Mouse (Mus musculus) ES-E14 (cell line): ENCODE data around the gene Rpl23. TPM values are rescaled to one million over a fixed set of nuclear protein-coding genes. Genes with fewer than 3 reads are reported as not detected.

ENCODE experiments used
- DNase-seq: peaks from one replicate; pipeline ENCODE4 v3.0.0-alpha.2; 2013; ENCODE audit warnings: low read depth, low spot score
- H3K27ac ChIP-seq: 2 replicates; pipeline ENCODE4 v1.5.1; 2012; ENCODE audit warnings: low read depth, mild to moderate bottlenecking, low read length, moderate library complexity, mixed read lengths; ENCODE audit not compliant: poor library complexity, insufficient read depth, severe bottlenecking
- H3K36me3 ChIP-seq: 2 replicates; pipeline ENCODE4 v1.6.1; 2012; ENCODE audit warnings: mild to moderate bottlenecking, low read length, moderate library complexity, mixed read lengths; ENCODE audit not compliant: control insufficient read depth, poor library complexity, insufficient read depth, severe bottlenecking
- H3K4me1 ChIP-seq, 2 experiments: fragments of 150-350 bp in 1 of 2; sonication (generic) in 1 of 2; 2 replicates each; pipeline ENCODE4 v1.6.1; 2012; ENCODE audit warnings: low read length in 2 of 2, mild to moderate bottlenecking in 1 of 2, mixed read lengths in 1 of 2; ENCODE audit not compliant: control insufficient read depth in 2 of 2, insufficient read depth in 2 of 2, poor library complexity in 1 of 2
- H3K4me3 ChIP-seq, 2 experiments: fragments of 150-350 bp in 1 of 2; sonication (generic) in 1 of 2; 2 replicates each; pipeline ENCODE4 v1.5.1; 2012; ENCODE audit warnings: low read length in 2 of 2, low read depth in 1 of 2, mild to moderate bottlenecking in 1 of 2, mixed read lengths in 1 of 2; ENCODE audit not compliant: insufficient read depth in 1 of 2, poor library complexity in 1 of 2, severe bottlenecking in 1 of 2
- H3K9ac ChIP-seq: 2 replicates; pipeline ENCODE4 v1.6.1; 2012; ENCODE audit warnings: low read depth, mild to moderate bottlenecking, low read length, mixed read lengths; ENCODE audit not compliant: poor library complexity, insufficient read depth, severe bottlenecking
- H3K9me3 ChIP-seq: fragments of 150-350 bp; sonication (generic); 2 replicates; pipeline ENCODE4 v1.6.1; 2012; ENCODE audit warnings: low read depth, mild to moderate bottlenecking, low read length; ENCODE audit not compliant: control insufficient read depth, insufficient read depth
- CHD2 ChIP-seq: IDR thresholded peaks from 2 replicates; pipeline ENCODE4 v1.6.1; 2014; ENCODE audit warnings: mild to moderate bottlenecking, low read depth, low read length, inconsistent platforms
- HCFC1 ChIP-seq: IDR thresholded peaks from 2 replicates; pipeline ENCODE4 v1.6.1; 2012; ENCODE audit warnings: low read length, inconsistent platforms, borderline replicate concordance; ENCODE audit not compliant: insufficient read depth
- MAFK ChIP-seq: IDR thresholded peaks from 2 replicates; pipeline ENCODE4 v1.6.1; 2014; ENCODE audit warnings: mild to moderate bottlenecking, low read depth, low read length, inconsistent platforms; ENCODE audit not compliant: insufficient read depth
- ZC3H11A ChIP-seq: IDR thresholded peaks from 2 replicates; pipeline ENCODE4 v1.6.1; 2012; ENCODE audit warnings: low read depth, mild to moderate bottlenecking, inconsistent platforms, low read length, borderline replicate concordance
- ZNF384 ChIP-seq: IDR thresholded peaks from 2 replicates; pipeline ENCODE4 v1.6.1; 2012; ENCODE audit warnings: low read depth, low read length, inconsistent platforms
- in situ Hi-C, 2 experiments: fragments of 600-800 bp; cut with MboI; formaldehyde crosslinking; loops; one replicate each; pipeline ENCODE4 v1.15.1; 2025; ENCODE audit warnings: low sequenced_read_pairs in 2 of 2, inconsistent platforms in 1 of 2; ENCODE audit not compliant: unreplicated experiment in 2 of 2
- total RNA-seq: library from RNA; depleted of rRNA; stranded (reverse); fragments of 300-350 nt; gene quantifications from 2 replicates; pipeline ENCODE4 v1.2.3, GENCODE M21; 2012

The Rpl23 gene
- total RNA-seq, 1 experiment = 1,430 TPM

- in situ Hi-C loops = no loop called here
- Histone ChIP-seq H3K9ac (no peak overlapping the region), H3K27ac (no peak overlapping the region), H3K4me3 (no peak overlapping the region), H3K4me1 (peaks cover 6 to 30% of the 10 kb centered on the region in 2 experiments; a peak in 3 of 4 replicates), H3K36me3 (peaks cover 50% of the 10 kb centered on the region), H3K9me3 (no peaks in the 10 kb centered on the region)
- DNase-seq = no peak
- TF ChIP-seq HCFC1 (no peak), MAFK (no peak), ZC3H11A (no peak), CHD2 (no peak), ZNF384 (no peak)
Measured at GRCm38 (mm10) chr11:97824895-97825294, 42.7 kb upstream of the Rpl23 start.

- Histone ChIP-seq H3K4me1 (peaks cover 11 to 28% of the 10 kb centered on the region in 2 experiments), H3K27ac (no peak overlapping the region), H3K9ac (no peak overlapping the region), H3K9me3 (no peaks in the 10 kb centered on the region), H3K36me3 (peaks cover 51% of the 10 kb centered on the region), H3K4me3 (no peak overlapping the region)
- TF ChIP-seq MAFK (no peak), CHD2 (no peak), HCFC1 (no peak), ZNF384 (no peak), ZC3H11A (no peak)
- no peak for DNase-seq
- in situ Hi-C loops = no loop called here
Measured at GRCm38 (mm10) chr11:97824168-97824567, 41.9 kb upstream of the Rpl23 start.

DNA sequence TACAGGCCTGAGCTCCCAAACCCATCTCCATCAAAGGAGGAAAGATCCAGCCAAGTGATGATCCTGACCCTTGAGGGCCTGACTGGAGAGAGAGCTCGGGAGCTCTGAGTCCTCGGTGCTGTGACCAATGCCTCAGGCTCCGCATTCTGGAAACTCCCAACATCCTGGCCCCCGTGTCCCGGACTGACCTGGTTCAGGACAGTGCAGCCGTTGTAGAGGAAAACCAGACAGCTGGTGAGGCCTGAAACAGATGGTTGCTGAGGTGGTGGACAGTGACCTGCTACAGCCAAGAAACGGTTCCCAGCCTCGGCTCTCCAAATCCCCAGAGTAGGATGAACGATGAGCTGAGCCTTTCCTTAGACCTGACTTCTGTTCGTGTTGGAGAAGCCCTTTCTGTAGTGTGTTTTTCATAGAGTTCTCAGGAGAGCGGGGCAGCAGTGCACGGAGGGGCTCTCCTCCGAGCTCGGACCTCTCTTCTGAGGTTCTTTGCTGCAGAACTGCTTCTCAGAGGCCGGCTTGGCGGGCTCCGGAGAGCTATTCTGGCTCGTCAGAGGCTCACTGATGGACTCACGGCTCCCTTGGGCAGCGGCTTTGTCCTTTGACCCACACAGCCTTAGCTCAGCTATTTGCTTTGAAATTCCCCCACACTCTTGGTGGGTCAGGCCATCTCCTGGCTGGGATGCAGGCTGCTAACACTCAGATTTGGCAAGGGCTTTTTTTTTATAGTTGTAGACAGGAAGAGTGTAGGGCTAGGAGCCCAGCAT, 40.8 kb upstream of the Rpl23 start:
- no peak for TF ChIP-seq ZNF384
- no peak for TF ChIP-seq MAFK
- TF ChIP-seq HCFC1 = no peak
- no peak for TF ChIP-seq ZC3H11A
- no peak for TF ChIP-seq CHD2
- peaks cover 12 to 38% of the 10 kb centered on the region in 2 experiments for H3K4me1 ChIP-seq
- H3K9me3 ChIP-seq = no peaks in the 10 kb centered on the region
- no peak overlapping the region for H3K27ac ChIP-seq
- H3K36me3 ChIP-seq = peaks cover 61% of the 10 kb centered on the region
- H3K4me3 ChIP-seq = no peak overlapping the region
- in situ Hi-C loops = no loop called here
- no peak for DNase-seq
- 0 out of 2 replicates have a peak overlapping the region, but pooled peaks have one; percentile 11 for H3K9ac ChIP-seq

DNA sequence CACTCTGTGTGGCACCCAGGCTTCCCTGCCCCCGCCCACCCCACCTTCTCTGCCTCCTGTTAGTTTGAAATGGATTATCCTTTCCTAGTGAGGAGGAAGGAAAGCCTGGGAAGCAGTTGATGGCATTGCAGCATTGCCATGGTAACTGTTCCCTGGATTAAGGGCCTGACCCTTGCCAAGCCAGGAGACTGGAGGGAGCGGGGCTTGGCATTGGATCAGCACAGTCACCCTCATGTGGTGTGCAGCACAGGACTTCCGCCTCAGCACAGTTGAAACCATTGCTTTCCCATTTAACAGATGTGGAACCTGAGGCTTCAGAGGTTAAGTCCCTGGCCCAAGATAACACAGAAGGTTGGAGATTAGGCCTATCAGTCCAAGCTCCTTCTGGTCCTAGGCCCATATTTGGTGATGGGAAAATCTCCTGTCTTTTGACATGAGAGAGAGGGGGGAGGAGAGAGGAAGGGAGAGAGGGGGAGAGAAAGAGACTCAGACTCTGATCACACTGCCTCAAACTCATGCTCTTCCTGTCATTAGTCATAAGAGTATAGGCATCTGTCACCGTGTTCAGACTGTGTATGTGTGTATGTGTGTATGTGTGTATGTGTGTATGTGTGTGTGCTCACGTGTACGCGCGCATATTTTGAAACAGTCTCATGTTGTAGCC, 39.3 kb upstream of the Rpl23 start:
- DNase-seq = no peak
- peaks cover 14 to 40% of the 10 kb centered on the region in 2 experiments for H3K4me1 ChIP-seq
- in situ Hi-C loops = no loop called here
- H3K4me3 ChIP-seq = no peak overlapping the region
- peaks cover 53% of the 10 kb centered on the region for H3K36me3 ChIP-seq
- H3K9me3 ChIP-seq = no peaks in the 10 kb centered on the region
- H3K9ac ChIP-seq = no peak overlapping the region
- H3K27ac ChIP-seq = no peak overlapping the region
- no peak for TF ChIP-seq CHD2
- TF ChIP-seq MAFK = no peak
- TF ChIP-seq HCFC1 = no peak
- no peak for TF ChIP-seq ZC3H11A
- TF ChIP-seq ZNF384 = no peak
